Mouse (Mus musculus): ENCODE results near the gene Timp2.

Timp2 gene

DNA sequence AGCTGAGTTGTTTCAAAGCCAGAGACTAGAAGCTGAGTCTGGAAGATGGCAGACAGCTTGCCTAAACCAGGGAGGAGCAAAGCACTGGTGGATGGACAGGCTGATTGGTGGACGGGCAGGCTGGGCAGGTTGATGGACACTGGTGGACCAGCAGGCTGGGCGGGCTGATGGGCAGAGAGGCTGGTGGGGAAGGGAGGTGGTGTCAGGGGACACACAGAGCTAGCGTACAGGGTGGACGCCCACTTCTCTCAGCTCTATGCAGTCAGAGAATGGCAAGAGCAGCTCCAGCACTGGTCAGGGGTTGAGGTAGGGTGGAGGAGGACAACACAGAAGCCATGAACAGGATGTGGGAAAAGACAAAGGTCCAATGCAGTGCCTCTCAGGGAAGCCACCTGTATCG lies 13.7 kb upstream of the Timp2 start:
- no peak for DNase-seq

GRCm38 (mm10) chr11:118368330-118368729 lies 12.8 kb upstream of the Timp2 start:
- peak in 1 of 2 experiments; percentile 17 for DNase-seq

- DNase-seq: no peak
Measured at GRCm38 (mm10) chr11:118366559-118366958, 11.0 kb upstream of the Timp2 start.

- no peak for DNase-seq
Measured at GRCm38 (mm10) chr11:118366108-118366507, 10.6 kb upstream of the Timp2 start.

GRCm38 (mm10) chr11:118365171-118365570 lies 9.6 kb upstream of the Timp2 start:
- no peak for DNase-seq

- DNase-seq: no peak
Measured at GRCm38 (mm10) chr11:118364021-118364420, 8.5 kb upstream of the Timp2 start.

DNA sequence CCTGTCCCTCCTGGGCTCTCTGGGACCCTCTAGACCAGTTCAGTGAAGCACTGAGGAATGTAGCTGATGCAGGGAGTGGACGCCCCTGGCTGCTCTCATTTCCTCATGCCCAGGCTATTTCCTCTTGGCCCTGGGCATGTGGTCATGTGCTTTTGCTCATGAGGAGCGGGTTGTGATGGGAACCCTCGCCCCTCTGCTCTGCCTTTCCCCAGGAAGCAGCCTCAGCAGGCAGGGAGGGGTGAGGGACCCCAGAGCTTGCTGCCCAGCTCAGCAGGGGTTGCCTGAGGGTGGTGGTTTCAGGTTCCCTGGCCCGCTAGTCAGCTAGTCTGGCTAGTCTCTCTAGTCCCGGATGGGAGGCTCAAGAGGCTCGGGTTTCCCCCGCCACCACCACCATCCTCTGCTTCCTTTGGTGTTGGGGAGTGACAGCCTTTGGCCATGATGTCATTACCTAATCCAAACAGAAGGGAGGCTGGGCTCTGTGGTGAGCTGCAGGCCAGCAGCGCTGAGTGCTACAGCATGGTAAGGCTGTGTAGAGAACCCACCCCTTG lies 7.5 kb upstream of the Timp2 start:
- peak; percentile 32 to 37 for DNase-seq

- DNase-seq: no peak
Measured at GRCm38 (mm10) chr11:118362501-118362900, 7.0 kb upstream of the Timp2 start.

DNA sequence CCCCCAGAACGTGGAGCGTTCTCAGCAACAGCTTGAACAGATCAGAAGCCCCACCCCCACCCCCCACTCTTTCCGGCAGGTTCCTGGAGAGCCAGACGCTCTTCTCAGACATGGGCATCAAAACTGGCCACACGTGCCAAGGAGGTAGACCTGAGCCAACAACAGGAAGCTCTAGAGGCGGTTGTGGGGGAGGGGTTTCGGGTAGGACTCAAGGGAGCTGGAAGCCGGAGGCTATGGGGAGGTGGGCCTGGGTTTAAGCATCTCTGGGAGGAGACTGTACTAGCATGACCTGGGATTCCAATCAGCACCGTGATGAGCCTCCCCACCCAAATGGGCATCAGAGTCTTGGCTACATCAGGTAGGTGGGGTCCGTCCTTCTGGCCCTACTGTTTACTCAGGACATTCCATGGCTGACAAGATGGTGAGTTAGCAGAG lies 5.4 kb upstream of the Timp2 start:
- no peak for DNase-seq

DNA sequence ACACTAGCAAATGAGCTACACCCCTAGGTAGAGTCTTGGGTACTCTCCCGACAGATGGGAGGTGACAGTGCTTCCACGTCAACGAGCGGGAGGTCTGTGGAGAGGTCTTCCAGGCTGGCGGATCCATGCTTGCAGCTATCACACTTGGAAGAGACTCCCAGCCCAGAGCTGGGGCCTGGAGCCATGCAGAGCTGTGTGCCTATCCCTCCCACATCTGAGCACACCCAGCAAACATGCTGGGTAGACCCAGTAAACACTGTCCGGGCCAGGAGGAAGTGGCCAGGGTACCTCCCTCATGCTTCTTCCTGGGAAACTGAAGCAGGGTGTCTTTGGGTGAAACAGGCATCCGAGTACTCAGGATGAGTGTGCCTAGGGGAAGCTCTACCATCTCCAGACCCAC lies 5.0 kb upstream of the Timp2 start:
- DNase-seq: no peak

GRCm38 (mm10) chr11:118355205-118355604 lies 335 bp downstream of the Timp2 start:
- peak; percentile 46 to 60 for DNase-seq

DNA sequence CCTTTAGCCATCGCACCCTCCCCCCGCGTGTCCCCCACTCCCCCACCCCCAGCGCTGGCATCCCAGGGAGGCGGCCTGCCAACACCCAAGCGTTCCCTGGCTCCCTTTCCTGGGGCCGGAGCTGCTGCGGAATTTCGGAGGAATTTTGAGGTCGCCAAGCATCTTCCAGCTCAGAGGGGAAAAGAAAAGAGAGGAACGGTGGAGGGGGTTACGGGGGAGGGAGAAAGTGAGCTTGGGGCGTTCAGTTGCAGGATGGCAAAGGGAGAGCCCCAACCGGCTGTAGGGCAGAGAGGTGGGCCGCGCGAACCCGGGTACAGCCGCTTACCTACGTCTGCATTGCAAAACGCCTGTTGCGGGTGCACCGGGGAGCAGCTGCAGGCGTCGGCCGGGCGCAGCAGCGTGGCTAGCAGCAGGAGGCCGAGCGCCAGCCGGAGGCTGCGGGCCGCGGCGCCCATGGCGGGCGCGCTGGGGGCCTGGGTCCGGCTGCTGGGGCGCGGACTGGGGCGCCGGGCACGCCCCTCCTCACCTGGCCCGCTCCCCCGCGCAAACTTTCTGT lies 826 bp downstream of the Timp2 start:
- no peak for DNase-seq

GRCm38 (mm10) chr11:118349494-118349893 lies 6.0 kb downstream of the Timp2 start:
- DNase-seq: no peak

DNA sequence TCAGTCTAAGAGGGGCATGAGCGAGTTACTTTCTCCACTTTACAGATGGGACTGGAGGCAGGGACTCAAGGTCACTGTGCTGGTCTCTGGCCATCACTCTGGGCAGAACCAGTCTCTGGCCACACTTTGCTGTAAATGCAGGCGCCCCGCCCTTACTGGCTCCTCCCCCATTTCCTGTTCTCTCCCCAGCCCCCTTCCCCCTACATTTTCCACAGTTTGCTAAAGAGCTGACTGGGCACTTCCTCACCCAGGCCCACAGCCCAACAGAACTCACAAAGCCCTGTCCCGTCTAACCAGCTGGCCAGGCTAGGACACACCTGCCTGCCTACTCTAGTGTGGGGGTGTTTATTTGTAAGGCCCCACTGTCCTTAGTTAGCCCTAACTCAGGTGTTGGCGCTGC lies 6.7 kb downstream of the Timp2 start:
- DNase-seq: peak; percentile 29 to 39

DNA sequence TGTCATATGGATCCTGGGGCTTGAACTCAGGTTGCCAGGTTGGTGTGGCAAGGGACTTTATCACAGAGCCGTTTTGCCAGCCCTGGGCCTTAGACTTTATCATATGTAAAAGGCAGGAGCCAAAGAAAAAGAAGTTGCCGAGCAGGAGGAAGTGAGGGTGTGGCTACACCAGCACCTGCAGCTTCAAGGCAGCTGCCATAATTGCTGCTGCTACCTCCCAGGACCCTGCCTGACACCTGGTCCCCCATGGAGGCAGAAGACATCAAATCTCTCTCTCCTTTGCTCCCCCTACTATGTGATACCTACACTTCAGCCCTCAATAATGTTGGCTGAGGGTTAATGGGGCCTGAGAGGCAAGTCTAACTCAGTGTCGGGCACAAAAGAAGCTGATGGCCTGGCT lies 7.1 kb downstream of the Timp2 start:
- no peak for DNase-seq

- no peak for DNase-seq
Measured at GRCm38 (mm10) chr11:118347911-118348310, 7.6 kb downstream of the Timp2 start.

DNA sequence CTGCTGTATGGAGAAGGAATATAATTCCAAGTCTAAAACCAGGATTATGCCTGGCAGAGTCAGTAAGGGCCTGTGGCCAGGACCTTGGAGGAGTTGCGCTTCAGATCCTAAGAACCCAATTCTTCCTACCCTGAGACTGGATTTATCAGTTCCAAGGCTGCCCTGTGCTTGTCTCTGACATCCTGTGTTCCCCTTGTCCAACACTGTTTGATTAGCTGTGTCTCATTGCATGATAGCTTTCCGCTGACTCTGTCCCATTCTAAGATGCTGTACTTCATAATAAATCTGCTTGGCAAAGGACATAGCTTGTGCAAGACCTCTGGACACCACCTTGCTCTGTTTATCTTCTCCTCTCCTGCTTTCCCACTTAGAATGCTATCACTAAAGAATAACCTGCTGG lies 8.1 kb downstream of the Timp2 start:
- DNase-seq: no peak

DNA sequence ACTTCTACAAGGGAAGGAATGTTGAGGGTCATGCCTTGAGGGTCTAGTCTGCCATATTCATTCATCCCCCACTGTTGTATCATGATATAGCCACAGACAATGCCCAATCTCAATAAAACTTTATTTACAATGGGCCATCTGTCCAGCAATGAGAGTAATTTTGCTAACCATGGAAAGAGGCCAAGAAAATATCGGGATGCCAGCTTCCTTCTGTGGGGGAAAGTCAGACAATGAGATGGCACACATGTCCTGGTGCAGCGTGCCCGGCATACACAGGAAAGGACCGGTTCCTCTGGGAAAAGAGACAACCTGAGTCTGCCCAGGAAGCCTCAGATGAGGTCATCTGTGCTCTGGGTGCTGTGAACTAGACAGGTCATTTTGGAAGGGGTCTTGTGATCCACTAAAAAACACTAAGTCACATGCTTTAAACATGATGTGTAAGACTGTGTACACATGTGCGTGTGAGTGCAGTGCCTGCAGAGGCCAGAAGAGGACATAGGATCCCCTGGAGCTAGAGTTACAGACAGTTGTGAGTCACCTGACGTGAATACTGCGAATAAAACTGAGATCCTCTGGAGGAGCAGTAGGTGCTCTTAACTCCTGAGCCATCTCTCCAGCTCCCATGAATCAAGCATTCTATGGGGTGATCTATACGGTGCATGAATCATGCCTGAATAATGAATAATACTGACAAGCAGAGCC lies 9.0 kb downstream of the Timp2 start:
- DNase-seq: no peak

GRCm38 (mm10) chr11:118345693-118346092 lies 9.8 kb downstream of the Timp2 start:
- DNase-seq: no peak

GRCm38 (mm10) chr11:118343629-118344028 lies 11.9 kb downstream of the Timp2 start:
- DNase-seq: no peak

DNA sequence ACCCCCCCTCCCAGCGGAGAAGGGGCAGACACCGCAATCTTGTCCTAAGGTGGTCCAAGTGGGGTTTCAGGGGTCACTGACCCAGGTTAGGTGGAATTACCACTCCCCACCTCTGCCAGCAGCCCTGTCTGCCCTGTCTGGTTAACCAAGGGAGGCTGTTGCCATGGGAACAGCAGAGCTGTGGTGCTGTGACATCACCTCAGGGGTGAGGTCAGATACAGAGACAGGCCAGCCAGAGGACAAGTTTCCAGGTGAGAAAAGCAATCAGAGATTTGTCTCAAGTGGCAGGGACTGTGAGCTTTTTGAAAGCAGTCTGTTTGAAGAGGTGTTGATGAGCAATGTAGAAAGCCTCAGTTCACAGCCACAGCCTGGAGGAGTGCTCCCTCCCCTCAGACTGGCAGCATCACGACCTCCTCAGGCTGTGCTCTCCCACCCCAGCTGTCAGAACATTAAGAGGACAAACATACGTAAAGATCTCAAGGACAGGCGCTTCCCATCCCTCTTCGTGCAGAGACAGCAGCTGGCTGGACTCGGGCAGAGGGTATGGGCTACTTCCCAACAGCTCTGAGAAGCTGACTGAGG lies 13.0 kb downstream of the Timp2 start, which contains the start of gene Cep295nl:
TSS of gene Cep295nl (minus strand) at position 101 of the 582 bp plus-strand sequence.
- DNase-seq: no peak

DNA sequence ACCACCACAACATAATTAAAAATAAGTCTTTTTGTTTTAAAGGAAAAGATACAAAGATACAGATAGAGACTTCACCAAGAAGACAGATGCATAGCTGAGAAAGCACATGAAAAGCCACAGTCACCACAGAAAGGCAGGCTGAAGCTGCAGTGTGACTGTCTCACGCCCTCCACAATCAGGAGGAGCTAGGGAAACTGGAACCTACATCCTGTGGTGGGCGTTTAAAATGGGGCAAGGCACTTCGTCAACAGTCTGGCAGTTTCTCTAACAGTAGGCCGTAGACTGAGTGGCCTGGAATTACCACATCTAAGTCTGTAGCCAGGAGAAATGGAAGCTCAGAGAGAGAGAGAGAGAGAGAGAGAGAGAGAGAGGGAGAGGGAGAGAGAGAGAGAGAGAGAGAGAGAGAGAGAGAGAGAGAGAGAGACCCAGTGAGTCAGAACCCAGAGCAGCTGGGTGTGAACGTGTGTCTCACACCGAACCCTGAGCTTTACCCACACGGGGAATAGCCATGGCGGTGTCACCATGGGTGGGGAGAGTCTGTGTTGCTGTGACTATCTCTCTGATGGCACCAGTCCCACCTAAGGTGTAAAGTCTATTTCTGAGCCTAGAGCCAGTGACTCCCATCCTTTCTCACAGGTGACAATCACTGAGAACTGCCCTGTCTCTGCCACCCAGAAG lies 17.9 kb downstream of the Timp2 start:
- DNase-seq: no peak

GRCm38 (mm10) chr11:118333431-118333830 lies 22.1 kb downstream of the Timp2 start:
- no peak for DNase-seq

- no peak for DNase-seq
Measured at GRCm38 (mm10) chr11:118332376-118332775, 23.2 kb downstream of the Timp2 start.

Data from kidney, adult 8-10 months (tissue).